Mouse (Mus musculus): Measurements from ENCODE around the gene Carhsp1.

Carhsp1 gene

GRCm38 (mm10) chr16:8638131-8638530, 33.8 kb downstream of the Carhsp1 start:
- no peak for DNase-seq (ENCODE audit: low spot score in 2 of 2)

DNA sequence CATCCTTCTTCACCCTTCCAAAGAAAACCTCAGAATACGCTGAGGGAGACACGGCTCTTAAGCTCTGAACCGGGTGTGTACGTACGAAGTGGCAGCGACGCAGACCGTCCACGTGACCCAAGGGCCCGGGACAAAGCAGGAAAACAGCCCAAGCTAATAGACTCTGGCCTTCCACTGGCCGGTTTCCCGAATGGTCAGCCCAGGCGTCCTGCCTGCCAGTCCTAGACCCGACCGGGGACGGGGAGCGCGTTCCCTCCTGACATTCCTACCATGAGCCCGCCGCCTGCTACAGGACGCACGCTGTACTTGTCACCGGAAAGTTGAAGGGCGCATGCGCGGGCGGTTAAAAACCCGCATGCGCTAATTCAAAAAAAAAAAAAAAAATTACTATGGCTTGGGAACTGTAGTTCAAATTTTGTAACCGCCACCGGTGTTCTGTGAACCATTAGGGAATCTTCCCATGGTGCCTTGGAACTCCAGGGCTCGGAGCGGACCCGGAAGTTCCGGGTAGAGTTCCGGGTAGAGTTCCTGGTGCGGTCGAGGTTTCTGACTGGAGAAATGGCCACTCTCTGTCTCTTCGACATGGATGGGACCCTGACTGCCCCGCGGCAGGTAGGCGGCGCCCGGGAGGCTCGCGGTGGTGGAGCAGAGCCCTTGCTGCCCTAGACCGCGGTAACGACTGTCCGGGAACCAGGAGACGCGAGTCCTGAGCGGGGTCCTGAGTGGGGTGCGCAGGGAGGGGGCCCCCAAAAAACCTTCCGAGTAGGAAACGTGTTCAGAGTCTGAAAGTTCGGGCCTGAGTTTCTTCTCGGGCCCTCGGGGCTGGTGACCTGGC, 34.5 kb downstream of the Carhsp1 start, which contains the start of the genes Pmm2 and Tmem186:
Gene Pmm2 (plus strand): TSS at position 458 of the 835 bp plus-strand sequence.
Gene Tmem186 (minus strand): TSS at position 496 of the 835 bp plus-strand sequence.
- peak; percentile 69 to 72 for DNase-seq (ENCODE audit: low spot score in 2 of 2)

GRCm38 (mm10) chr16:8636867-8637216, 35.1 kb downstream of the Carhsp1 start:
- DNase-seq (ENCODE audit: low spot score in 2 of 2) = no peak

GRCm38 (mm10) chr16:8631428-8631827, 40.5 kb downstream of the Carhsp1 start:
- DNase-seq (ENCODE audit: low spot score in 2 of 2) = no peak

- no peak for DNase-seq (ENCODE audit: low spot score in 2 of 2)
Observed at GRCm38 (mm10) chr16:8630419-8630818, 41.5 kb downstream of the Carhsp1 start.

DNA sequence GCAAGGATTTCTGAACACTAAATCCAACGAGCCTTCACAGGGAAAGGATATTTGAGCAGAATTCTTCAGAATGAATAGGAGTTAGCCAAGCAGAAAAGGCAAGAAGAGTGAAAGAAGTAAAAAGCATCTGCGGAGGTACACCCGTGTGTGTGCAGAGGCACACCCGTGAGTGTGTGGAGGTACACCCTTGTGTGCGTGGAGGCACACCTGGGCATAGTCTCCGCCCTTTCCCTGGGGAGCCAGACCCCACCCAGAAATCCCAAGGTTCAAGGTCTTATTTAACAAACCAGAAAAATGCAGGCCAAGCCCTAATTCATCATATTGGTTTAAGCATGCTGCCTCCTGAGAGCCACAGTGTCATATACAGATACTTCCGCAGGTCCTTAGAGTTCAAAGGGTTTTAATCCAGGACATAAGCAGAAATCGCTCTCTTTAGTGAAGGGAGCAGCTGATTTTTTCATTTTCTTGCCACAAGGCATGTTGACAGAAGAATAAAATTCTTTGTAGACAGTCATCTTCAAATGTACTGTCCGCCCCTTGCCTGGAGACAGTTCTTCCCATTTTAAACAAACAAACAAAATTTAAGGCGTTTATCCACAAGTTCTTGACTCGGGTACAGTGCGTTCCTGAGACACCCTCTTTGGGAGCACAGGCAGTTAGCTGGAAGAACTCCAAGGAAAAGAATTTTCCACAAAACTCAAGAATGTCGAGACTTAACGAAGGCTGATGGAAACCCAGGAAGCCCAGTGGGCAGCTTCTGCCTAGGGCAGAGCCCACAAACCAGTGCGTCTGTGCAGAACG, 51.4 kb downstream of the Carhsp1 start:
- DNase-seq (ENCODE audit: low spot score in 2 of 2) = no peak

DNA sequence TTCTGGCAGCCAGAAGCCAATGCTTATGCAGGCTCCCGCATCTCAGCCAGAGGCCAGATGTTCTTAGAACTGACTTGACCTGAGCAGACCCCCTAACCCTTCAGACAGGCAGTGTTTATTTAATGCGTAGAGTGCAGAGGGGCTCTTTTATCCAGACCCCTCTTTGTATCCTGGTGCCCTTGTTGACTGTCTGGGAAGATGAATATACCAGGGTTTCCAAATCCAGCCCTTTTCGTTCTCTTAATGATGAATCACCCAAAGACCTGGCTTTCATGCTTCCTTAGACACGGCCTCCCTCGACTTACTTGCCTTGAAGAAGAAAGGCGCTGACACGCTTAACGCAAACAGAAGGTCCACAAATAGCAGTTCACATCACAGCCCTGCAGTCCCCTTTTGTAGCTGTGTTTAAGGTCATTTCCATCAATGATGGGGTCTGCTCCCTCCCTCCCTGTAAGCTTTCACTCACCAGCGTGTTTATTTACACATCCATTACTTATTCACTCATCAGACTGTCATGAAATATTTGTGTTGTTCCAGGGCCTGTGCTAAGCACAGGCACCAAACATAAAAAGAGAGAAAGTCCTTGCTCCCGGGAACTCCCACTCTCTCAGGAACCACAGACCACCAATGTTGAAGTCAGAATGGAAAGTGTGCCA, 52.2 kb downstream of the Carhsp1 start:
- no peak for DNase-seq (ENCODE audit: low spot score in 2 of 2)

DNA sequence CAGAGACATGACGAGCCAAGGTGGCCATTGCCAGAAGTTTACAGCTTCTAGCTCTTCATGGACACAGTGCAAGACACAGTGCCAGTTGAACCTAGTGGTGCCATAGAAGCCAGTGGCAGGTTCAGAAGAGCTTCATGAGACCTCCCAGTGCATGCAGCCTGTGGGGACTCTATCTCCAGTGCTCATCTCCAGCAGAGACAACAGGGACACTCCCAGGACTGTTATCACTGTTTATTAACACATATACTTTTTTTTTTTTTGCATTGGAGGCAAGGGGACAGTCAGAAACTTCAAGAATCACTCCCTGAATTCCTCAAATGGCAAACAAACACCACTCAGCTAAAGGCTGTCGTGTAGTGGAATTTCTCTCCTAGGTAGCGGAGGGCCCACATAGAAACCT, 58.5 kb downstream of the Carhsp1 start:
- no peak for DNase-seq (ENCODE audit: low spot score in 2 of 2)

- DNase-seq (ENCODE audit: low spot score in 2 of 2) = no peak
Observed at GRCm38 (mm10) chr16:8613039-8613438, 58.9 kb downstream of the Carhsp1 start.

DNA sequence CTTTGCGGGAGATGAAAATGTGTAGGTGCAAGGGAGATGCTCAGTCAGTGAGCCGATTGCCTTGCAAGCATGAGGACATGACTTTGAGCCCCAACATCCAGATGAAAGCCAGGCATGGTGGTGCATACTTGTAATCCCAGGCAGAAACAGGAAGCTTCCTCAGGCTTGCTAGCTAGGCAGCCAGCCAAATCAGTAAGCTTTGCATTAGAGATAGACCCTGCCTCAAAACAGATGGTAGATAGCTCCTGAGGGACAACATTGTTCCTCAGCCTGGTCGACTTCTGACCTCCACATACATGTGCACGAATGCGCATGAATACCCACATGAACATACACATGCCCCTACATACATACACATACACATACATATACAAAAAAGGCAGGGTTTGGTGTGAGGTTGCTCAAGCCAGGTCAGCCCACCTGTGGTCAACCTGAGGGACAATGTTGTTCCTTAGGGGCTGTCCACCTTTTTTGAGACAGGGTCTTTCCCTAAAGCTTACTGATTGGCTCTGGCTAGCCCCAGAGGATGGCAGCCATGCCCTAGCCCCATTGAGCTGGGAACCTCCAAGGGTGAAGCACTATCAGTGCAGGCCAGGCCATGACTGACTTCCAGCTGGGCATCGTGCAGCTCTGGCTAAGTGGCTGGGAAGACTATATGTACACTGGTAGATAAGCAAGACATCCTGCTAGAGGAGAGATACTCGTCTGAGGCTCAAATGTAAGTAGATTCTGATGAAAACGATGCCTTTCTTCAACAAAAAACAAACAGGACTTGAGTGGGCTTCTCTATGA, 59.5 kb downstream of the Carhsp1 start:
- DNase-seq (ENCODE audit: low spot score in 2 of 2) = no peak

DNA sequence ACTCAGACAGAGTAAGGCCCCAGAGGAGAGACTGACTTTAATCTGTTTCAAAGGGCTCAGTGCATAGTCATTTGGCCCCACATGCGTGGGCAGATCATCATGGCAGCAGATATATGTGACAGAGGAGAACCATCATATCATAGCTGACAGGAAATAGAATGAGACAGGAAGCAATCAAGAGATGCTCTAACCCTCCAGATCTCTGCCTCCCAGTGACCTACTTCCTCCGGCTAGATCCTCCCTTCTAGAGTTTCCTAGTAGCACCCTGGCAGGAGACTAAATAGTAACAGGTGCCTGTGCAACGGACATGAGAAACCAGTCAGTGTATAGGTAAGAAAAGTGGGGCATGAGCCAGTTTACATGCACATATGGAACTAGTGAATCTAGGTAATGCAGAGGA, 61.6 kb downstream of the Carhsp1 start:
- DNase-seq (ENCODE audit: low spot score in 2 of 2) = no peak

Data from frontal cortex, postnatal 25 days (tissue).